Mouse (Mus musculus) monocyte, adult 5-6 weeks (primary cell): ENCODE measurements around the gene Olfr1205. TPM values are rescaled to one million over a fixed set of nuclear protein-coding genes. Genes with fewer than 3 reads are reported as not detected.

Source experiments
- ATAC-seq: fragments of 153-309, 156-312 bp; replicated peaks from 2 replicates; pipeline ENCODE4 v1.8.0; 2017; ENCODE audit warnings: mild to moderate bottlenecking; ENCODE audit not compliant: low TSS enrichment, insufficient number of reproducible peaks, severe bottlenecking, poor library complexity, low FRiP score
- total RNA-seq: library from RNA; stranded (forward); fragments of 200-1000, 200-491, 200-594 nt; gene quantifications from 3 replicates; pipeline ENCODE4 v1.2.3, GENCODE M21; 2017

The Olfr1205 gene
- total RNA-seq: not detected in 3 replicates

GRCm38 (mm10) chr2:88829437-88829836 lies at the start of gene Olfr1205:
Gene Olfr1205, plus strand, starts transcription at chr2:88829737.
- ATAC-seq: no peak

- ATAC-seq: no peak
Measured at GRCm38 (mm10) chr2:88792736-88793135, 36.8 kb upstream of the Olfr1205 start, which contains the start of gene Olfr1201. Gene Olfr1201, plus strand, starts transcription at chr2:88793036.

DNA sequence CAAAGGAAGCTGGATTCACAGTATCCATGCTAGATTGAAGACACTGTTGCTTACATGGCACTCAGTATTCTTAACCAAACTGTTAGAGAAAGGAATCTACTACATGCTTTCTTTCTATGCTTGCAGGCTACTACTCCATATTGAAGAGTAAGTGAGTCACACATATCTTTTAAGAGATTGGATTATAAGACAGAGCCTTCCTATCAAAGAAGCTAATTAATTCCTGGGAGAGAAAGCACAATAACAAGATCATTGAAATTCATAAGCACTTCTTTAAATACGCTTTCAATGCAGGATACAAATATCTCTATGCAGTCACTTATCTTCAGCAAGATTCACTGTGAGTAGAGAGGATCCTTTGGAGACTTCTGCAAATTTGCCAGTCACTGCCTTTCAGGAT lies 15.3 kb upstream of the Olfr1205 start, which contains the start of gene Olfr1202:
TSS of gene Olfr1202 (plus strand) at position 301 of the 400 bp plus-strand sequence.
- no peak for ATAC-seq

DNA sequence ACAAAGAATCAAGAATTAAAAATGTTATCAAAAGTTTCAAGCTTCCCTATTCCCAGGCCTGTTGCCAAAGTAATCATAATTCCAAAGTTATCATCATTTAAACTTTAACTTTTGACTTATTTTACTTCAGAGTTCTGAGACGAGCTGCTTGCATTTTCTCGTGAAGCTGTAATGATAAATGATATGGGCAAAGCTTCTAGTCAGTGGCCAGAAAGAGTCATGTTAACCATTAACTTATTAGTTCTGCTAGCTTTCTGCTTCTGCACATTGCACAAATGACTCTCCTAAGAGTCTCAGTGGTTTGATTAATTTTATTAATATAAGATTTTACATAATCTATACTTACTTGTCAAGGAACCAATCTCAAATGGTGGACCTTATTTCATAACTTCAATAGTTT lies 8.9 kb downstream of the Olfr1205 start:
- ATAC-seq: no peak

DNA sequence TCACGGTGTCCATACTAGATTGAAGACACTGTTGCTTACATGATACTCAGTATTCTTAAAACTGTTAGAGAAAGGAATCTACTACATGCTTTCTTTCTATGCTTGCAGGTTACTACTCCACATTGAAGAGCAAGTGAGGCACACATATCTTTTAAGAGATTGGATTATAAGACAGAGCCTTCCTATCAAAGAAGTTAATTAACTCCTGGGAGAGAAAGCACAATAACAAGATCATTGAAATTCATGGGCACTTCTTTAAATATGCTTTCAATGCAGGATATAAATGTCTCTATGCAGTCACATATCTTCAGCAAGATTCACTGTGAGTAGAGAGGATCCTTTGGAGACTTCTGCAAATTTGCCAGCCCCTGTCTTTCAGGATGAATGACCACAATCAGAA lies 19.5 kb downstream of the Olfr1205 start, which contains the start of gene Olfr1204:
TSS of gene Olfr1204 (plus strand) at position 301 of the 400 bp plus-strand sequence.
- ATAC-seq: no peak

DNA sequence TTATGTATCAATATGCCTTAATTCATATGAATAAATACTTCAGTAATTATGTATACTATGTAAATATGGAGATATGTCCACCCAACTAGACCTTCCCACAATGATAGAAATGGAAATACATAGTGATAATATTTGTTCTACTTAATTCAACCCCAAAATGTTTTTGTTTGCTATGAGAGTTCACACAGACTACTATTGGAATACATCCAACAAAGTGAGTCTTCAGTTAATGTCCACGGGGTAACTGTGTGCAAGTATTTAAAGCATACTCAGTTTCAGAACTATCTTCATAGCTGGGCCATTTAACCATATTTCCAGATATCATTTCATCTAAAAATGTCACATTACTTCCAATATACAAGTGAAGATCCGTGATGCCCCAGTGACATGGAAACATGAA lies 33.4 kb downstream of the Olfr1205 start, which contains the start of gene Olfr1206:
TSS of gene Olfr1206 (plus strand) at position 301 of the 400 bp plus-strand sequence.
- ATAC-seq: no peak

Other genes starting within 250 kb of the Olfr1205 start
- gene Olfr1189, start 243.3 kb upstream of the Olfr1205 start, total RNA-seq: not detected in 3 replicates
- not detected in 3 replicates for gene Olfr1191-ps1, start 189.2 kb upstream of the Olfr1205 start, total RNA-seq
- gene Olfr1192-ps1, start 181.2 kb upstream of the Olfr1205 start, total RNA-seq: not detected in 3 replicates
- gene Olfr1193, start 154.1 kb upstream of the Olfr1205 start, total RNA-seq: not detected in 3 replicates
- not detected in 3 replicates for gene Olfr1195, start 140.6 kb upstream of the Olfr1205 start, total RNA-seq
- gene Olfr1196, start 125.1 kb upstream of the Olfr1205 start, total RNA-seq: not detected in 3 replicates
- gene Olfr1197, start 97.4 kb upstream of the Olfr1205 start, total RNA-seq: not detected in 3 replicates
- gene Olfr1198, start 78.4 kb upstream of the Olfr1205 start, total RNA-seq: not detected in 3 replicates
- not detected in 3 replicates for gene Olfr1199, start 69.3 kb upstream of the Olfr1205 start, total RNA-seq
- not detected in 3 replicates for gene Olfr1200, start 59.2 kb upstream of the Olfr1205 start, total RNA-seq
- not detected in 3 replicates for gene Olfr1201, start 36.7 kb upstream of the Olfr1205 start, total RNA-seq
- gene Olfr1202, start 15.2 kb upstream of the Olfr1205 start, total RNA-seq: not detected in 3 replicates
- gene Olfr1204, start 19.6 kb downstream of the Olfr1205 start, total RNA-seq: not detected in 3 replicates
- not detected in 3 replicates for gene Olfr1206, start 33.5 kb downstream of the Olfr1205 start, total RNA-seq
- gene Olfr1208, start 72.6 kb downstream of the Olfr1205 start, total RNA-seq: not detected in 3 replicates
- not detected in 3 replicates for gene Olfr1209, start 85.4 kb downstream of the Olfr1205 start, total RNA-seq
- gene Olfr1211, start 108.4 kb downstream of the Olfr1205 start, total RNA-seq: 0.75 TPM in 1 of 3 replicates, not detected in the others
- gene Olfr1212, start 124.2 kb downstream of the Olfr1205 start, total RNA-seq: not detected in 3 replicates
- gene Gm13762, start 150.5 kb downstream of the Olfr1205 start, total RNA-seq: not detected in 3 replicates
- not detected in 3 replicates for gene Olfr1214, start 162.9 kb downstream of the Olfr1205 start, total RNA-seq
- not detected in 3 replicates for gene Olfr1215, start 177.2 kb downstream of the Olfr1205 start, total RNA-seq
- gene Olfr1216, start 188.6 kb downstream of the Olfr1205 start, total RNA-seq: not detected in 3 replicates
- gene Olfr1217, start 202.3 kb downstream of the Olfr1205 start, total RNA-seq: not detected in 3 replicates
- not detected in 3 replicates for gene Olfr1218, start 231.4 kb downstream of the Olfr1205 start, total RNA-seq